Mouse (Mus musculus): ENCODE measurements at regions not wholly inside any gene's neighbourhood (a gene's known extent, or its start where the extent isn't known, plus 50 kb on each side); places are given as distances from the start of the nearest gene placed in this dataset.

DNA sequence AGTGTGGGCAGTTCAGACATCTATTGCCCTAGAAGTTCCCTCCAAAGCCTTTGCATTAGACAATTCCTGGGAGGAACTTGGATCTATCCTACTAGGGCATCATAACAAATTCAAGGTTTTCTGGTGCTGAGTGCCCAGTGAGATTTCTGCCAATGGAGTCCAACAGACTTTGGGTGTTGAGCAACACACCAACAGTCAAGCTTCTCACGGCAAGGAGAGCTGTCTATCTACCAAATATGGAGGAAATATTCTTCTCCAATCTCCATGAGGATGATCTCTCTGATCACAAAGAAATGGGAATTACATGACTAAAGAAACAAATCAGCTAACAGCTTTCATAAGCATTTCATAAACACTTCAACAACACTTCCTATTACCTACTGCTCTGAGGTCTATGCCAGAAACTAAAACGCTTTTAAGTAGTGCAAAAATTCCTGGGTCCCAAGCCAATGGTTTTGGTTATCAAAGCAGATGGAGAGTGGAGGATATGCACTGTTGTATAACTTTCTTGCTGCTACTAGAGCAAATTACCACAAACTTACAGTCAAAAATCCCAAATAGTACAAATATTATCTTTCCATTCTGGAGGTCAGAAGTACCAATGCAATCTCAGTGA is 351.8 kb upstream of the Atp2b1 start:
- no peak for DNase-seq (ENCODE audit: low spot score in 2 of 2)

DNA sequence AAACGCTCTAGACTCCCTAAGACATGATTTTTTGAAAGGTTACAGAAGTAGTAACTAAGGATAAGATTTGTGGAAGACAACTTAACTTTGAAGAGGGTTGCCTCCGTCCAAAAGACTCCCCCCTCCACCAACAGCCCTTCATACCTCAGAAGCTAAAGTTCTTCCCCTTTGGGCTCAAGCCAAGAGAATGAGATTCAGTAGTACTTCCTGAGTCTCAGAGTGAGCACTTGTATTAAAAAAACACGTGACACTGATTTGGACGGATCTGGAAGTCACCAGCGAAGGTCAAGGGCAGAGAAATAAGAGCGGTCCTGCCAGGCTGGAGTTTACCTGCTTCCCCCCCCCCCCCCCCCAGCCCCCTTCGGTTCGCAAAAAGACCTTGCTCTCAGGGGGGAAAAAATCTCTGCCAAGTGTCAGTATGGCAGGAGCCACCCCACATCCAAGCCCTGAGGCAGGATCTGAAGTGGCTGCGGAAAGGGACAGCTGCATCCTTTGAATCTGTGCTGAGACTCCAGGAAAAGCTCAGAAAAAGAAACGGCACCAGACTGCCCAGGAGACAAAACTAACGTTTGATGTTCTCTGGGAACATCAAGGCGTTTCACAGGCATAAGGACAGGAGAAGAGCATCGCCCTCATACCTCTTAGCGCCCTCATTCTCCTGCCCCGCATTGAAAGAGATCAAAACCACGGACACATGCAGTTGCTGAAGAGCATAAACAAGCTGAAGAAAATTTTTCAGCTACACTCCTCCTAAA is 341.2 kb upstream of the Atp2b1 start:
- DNase-seq (ENCODE audit: low spot score in 2 of 2), result no peak

DNA sequence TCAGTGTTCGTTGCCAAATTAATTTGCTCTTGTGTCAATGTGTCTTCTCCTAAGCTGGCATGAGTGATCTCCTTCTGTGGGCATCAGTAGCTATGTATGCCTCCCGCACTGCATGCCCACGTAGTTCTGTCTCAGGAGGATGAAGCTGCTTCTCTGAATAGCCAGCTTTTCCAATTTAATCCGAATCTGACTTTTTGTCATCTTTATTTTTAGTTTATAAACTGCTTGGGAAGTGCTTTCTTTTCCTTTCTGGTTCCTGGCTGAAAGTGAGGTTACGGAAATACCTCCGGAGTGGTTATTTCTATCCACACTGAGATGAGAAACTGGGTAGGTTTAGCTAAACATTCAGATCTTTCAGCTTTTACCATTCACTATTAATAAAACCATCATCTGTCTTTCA is 337.2 kb upstream of the Atp2b1 start:
- DNase-seq (ENCODE audit: low spot score in 2 of 2), result no peak

DNA sequence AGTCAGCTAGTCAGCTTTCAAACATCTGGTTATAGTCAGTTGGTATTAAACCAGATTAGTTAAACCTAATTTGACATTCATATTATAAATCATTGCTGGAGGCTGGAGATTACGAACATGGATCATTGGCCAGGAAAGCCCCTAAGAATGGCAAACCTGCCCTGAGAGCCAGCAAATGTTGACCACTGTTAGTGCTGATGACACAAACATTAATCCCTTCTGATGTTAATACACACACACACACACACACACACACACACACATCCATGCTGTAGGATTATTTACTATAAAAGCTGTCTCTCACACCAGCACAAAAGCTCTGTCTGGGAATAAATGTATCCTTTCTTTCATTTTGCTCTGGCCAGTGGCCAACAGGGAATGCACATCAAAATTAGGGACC is 329.4 kb upstream of the Atp2b1 start:
- no peak for DNase-seq (ENCODE audit: low spot score in 2 of 2)

DNA sequence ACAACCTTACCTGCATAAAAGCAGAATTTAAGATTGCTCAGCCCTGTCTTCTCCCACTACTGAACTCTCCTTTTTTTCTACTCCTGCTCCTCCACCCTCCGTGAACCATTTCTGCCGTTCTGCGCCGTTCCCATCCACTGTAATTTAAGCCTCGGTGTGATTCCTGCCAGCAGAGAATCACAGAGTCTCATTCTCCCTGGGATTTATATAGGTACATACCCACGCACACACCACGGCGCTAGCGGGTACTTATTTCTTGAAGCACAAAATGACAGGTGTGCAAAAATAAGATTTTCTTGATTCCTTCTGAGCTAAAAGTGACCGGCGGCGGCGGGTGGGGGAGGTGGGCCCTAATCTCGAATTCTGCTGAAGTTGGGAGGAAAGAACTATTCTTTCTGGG is 324.5 kb upstream of the Atp2b1 start:
- no peak for DNase-seq (ENCODE audit: low spot score in 2 of 2)

DNA sequence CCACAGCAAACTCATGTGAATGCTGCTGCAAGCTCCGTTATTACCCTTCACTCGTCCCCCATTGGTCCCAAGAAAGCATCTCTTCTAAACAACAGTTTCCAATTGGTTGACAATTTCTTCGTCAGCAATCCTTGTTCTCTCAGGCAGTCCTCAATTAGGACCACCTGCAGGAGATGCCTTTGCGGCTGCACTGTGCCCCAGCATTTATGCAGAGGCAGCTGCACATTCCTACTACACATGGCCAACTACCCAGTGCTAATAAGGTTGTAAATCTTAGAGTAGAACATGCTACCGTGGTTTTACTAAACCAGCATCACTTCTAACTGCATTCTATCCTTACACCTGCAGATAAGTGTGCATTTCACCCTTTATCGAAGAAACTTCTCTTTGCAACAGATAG is 322.1 kb upstream of the Atp2b1 start:
- DNase-seq (ENCODE audit: low spot score in 2 of 2), result no peak

DNA sequence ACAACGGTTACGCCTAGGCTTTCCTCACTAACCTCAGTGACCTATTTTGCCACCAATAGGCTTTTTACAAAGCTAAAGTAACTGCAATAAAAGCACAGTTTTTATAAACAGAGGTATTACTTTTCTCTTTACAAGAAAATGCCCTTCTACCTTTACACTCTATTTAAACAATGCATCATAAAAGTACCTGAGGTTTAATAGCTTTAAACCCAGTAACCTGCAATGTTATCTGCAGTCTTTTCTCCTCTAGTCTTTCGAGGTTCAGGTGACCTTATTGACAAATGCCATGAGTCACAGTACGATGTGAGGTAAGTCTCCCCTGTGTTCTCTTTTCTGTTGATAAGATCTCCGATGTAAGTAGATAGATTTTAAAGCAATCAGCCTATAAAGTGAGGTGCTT is 320.3 kb upstream of the Atp2b1 start:
- DNase-seq (ENCODE audit: low spot score in 2 of 2), result no peak

DNA sequence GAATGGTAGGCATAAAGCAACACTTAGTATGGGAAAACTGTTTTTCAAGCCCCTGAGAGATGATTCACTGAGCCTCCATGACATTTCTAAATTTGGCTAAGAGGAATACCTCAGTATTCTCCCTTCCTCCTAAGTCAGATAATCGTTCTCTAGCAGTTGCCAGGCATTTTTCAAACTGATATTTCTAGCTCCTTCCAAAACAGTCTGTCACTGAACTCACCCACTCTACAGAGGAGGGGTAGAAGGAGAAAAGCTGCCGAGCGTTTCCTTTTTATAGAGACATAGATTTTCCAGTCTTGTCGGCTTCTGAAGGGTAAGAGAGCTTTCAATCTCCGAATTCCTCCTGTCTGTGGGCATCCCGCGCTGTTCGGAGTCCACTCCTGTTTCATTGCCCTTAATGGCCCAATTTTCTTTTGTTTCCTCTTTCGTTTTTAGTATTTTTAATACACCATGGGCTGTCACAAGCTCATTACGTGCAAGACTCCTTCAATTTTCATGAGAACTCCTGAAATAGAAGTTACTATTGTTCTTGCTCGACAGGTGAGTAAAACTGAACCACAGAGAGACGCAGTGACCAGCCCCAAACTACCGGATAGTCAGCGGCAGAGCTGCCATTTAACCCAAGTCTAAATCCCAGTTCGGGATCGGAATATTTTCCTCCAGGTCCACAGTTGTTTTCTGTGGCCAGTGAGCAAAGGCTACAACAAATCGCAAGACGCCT is 305.8 kb upstream of the Atp2b1 start:
- no peak for DNase-seq (ENCODE audit: low spot score in 2 of 2)

DNA sequence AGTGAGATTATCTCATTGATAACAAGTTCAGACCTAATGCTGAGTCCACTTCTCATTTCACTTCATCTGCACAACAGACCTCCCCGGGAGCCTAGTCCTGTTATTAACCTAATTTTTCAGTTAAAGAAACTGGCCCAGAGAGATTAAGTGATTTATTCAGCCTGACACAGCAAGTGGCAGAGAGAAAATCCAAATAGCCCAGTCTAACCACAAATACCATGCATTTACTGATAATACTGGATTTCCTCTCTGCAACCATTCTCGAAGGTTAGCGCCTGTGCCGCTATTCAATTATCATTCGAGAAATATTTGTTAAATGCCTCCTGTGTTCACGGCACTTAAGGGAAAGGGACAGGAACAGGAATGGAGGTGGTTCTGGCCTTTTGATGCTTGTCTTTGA is 303.5 kb upstream of the Atp2b1 start:
- no peak for DNase-seq (ENCODE audit: low spot score in 2 of 2)

DNA sequence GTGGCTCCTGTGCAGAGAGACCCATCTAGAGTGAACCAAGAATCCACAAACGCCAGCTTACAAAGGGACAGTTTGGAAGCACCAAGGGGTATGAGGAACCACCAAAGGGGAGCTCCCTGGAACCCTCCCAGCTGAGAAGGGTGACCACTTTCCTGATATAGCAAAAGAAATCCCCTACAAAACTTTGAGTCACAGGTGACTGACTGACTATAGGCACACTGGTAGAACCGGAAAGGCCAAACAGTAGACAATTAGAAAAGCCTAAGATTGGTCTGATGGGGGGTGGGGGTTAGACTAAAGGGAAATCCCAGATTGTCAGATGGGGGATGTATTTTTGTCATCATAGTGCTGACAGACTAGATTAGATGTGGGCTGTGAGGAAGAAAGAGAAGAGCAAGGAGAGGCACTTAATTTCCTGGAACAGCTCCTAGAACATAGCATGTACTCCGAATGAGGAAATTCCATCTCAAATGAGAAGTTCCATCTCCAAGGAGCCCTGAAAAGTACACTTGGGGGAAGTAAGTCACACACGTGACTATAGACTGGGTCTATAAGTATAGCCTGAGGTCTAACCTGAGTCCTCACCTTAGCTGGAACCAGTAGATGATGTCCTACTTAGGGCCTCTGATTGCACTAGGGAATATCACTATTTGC is 302.4 kb upstream of the Atp2b1 start:
- no peak for DNase-seq (ENCODE audit: low spot score in 2 of 2)

DNA sequence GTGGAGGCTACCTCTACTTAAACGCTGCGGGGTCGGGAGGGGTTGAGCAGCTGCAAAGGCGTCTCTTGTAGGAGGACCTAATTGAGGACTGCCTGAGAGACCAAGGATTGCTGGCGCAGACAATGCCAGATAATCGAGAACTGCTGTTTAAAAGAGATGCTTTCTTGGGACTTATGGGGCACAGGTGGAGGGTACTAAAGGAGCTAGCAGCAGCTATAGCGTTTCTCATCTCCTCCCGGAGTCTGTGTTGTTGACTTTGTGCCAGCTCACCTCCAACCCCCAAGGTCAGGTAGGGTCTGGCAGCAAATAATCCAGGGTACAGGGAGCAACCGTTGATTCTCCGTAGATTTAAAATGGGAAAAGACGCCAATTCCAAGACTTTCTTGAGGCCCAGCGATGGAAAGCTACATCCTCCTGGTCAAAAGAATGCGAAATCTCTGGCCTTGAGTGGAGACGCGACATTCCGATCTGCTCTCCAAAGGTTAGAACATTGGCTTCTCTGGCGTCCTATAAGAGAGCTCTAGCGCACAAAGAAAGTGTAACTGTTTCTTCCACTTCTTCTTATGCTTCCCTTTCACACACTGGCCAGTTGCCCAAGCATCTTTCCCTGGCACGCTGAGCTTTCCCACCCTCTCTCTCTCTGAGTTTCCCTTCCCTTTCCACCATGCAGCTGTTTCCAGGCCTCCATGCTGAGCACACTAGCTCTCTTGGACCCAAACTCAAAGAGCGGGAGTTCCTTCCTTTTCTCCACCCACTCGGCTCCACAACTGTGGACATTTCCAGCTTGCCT is 295.3 kb upstream of the Atp2b1 start:
- peak in 1 of 2 experiments; percentile 68 for DNase-seq (ENCODE audit: low spot score in 2 of 2)

DNA sequence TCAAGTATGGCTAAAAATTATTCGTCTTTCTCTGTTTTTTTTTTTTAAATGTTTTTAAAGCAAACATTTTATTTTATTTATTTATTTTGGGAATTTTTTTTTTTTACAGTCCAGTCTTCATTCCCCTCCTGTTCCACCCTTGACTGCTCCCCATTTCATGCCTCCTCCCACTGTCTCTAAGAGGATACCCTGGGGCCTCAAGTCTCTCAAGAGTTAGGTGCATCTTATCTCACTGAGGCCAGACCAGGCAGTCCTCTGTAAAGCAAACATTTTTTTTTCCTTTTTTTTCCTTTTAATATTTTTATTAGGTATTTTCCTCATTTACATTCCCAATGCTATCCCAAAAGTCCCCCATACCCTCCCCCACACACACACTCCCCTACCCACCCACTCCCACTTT is 290.1 kb upstream of the Atp2b1 start:
- DNase-seq (ENCODE audit: low spot score in 2 of 2), result no peak

DNA sequence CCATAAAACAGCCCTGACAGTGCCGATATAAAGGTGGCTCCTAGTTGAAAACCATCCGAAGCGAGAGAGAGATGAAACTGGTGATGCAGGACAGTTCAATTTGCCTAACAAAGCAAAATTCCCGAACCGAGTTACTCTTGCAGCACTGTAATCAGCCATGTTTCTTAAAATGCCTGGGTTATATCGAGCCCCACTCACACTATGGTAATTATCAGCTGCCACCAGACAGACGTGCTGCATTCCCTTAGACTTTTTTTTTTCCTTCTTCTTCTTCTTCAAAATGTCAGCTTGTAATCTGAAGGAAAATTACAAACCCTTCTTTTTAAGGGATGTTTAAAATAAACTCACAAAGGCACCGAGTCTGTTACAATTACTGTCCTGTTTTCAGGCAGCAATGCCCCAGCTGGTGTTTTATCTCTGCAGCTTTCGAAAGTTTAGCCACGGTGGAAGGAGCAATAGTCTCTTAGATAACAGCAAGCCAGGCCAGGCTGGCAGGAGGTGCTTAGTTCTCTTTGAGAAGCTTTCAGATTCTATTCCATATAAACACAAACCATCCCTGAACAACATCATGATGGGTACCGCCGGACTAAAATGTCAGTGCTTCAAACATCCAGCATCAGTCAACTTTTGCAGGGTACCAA is 289.4 kb upstream of the Atp2b1 start:
- no peak for DNase-seq (ENCODE audit: low spot score in 2 of 2)

DNA sequence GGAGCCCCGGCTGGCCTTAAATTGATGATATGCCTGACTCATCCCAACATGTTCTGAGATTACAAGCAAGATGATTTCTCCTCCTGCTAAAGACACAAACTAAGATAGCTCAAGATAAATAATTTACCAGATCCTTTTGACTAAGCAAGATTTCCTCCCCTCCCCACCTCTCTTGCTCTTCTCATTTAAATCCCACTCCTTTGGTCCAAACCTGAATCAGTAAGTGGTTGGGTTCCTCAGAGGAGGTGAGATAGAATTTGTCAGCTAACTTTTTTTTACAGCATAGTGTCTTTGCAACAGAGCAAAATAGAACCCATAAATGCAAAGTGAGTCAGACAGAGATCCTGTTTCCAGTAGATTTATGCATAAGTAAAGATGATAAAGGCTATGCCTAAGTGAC is 286.0 kb upstream of the Atp2b1 start:
- DNase-seq (ENCODE audit: low spot score in 2 of 2), result no peak

DNA sequence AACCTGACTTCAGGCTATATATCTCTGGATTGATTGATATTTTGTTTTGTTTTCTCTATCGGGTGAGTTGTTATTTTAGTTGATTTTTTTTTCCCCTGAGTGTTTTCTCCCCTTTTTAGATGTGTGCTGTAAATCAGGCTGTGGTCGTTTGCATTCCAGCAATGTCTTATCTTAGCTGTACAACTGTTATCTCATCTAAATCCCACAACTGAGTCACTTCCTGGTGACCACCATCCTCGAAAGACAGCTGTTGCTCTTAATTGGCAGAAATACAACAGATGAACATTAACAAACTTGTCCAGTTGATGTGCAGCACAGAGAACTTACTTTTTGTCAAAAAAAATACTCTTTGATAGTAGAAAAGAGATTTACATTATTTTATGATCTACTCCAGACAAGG is 285.0 kb upstream of the Atp2b1 start:
- DNase-seq (ENCODE audit: low spot score in 2 of 2), result no peak

DNA sequence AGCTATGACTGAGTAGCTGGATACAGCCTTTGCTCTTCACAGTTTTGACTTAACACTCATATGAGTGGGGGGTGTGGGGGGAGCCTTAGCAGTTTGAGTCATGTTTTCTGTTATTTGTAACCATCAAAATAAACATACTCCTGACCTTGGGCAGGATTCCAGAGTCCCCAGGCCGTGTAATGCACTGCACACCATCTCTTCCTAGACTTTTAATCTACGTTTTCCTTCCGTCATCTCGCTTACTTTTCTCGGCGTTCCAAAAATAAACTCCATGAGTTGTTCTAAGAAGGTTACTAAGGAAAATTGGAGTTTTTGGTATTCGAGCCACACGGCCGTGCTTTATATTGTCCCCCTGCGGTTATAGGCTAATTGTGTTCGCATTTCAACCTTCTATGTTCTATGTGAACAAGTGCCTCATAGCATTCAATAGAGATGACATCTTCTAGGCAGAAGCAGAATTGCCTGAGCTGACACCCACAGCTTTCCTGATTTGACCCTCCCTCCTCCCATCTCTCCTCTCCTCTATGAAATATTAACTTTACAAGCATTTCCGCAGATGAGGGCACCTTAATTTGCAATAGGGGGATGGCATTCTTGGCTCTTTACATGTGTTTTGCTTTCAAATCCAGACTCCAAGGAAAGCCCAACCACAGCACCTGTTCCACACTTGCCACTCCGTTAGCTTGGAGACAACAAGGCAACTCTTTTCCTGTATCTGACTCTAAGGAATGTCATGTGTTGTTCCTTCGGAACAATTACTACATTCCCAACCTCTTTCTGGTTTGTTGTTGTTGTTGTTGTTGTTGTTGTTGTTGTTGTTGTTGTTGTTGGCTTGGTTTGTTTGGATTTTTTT is 276.2 kb upstream of the Atp2b1 start:
- no peak for DNase-seq (ENCODE audit: low spot score in 2 of 2)

DNA sequence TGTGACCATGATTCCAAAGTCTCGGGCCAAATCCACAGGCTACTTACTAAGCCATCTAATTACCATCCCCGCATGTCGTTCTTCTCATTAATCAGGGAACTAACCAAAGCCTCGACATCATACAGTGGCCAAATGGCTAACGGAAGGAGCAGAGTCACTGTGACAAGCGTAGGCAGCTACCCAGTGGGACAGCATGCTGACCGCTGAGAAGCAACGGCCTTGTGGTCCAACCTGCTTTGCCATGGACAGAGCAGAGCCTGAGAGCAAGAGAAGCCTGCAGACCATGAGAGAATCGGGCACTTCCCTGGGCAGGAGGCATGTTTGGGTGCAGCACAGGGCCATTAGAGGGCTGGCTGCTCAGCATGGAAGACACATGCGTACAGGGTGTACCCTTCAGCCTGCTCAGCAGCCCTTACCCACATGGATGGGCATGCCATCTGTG is 268.5 kb upstream of the Atp2b1 start:
- DNase-seq (ENCODE audit: low spot score in 2 of 2), result no peak

DNA sequence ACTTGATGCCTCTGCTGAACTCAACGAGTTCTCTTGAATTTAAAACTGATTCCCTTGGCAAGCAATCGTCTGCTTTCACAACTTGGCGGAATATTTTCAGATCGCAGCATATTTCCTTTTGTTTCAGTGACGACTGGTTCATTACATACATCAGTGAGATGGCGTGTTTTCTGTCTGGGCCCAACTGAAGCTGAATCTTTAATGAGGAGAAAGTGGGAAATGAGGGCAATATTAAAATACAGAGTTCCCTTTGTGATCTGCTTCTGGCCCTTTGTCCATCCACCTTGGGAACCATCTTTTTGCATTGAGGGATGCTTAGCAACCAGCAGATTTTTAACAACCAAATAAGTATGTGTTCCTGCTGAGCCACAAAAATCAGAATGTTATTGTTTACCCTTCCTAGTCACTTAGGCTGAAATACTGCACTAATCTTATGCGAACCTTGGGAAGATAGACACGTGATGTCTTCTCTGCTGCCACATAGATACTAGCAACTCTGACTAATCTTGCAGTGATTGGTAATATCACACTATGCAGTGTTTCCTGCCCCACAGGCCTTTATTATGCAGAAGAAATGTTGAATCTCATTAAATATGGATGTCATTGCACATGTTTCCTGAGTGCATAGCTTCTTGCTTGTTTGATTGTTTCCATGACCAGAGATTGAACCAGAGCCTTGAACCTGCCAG is 267.8 kb upstream of the Atp2b1 start:
- DNase-seq (ENCODE audit: low spot score in 2 of 2), result no peak

DNA sequence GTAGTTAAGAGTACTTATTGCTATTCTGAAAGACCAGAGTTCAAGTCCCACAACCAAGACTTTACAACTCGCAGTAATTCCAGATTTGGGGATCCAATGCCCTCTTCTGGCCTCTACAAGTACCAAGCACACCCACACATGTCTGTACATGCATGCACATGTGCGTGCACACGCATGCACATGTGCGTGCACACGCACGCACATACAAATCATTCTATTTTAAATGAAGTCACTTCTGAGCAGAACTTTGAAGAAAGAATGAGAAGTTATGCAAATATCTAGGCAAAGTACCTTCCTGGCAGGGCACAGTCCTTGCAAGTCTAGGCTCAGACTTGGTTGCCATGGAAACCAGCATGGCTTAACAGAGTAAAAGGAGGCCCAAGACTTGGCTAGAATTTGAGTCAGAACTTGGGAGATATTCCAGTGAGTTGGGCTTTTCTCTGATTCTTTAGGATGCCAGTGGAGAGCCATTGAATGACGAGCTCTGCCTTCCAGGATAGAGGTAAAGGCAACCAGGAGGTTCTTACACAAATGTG is 265.4 kb upstream of the Atp2b1 start:
- no peak for DNase-seq (ENCODE audit: low spot score in 2 of 2)
